16 mouse cellular contexts compared by ENCODE assay signal in the genomic region with DNA sequence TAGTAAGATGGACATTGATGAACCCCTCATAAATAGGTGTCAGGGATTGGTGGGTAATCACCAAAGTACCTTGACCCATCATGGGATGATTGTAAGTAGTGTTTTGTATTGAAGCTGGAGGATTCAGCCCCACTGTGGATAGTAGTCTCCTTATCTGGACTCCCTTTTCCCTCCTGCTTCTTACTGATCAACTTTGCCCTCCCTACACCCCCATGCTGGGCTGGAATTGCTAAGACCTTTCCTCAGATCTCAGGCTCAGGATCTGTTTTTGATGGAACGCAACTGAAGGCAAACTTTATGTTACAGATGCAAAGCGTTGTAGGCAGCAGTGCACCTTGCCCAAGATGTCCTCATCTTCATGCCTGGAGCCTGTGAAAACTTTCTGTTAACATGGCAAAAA.
"Had no signal": no experiment of that assay in that cellular context is flagged by ENCODE, and none has a peak within 500 bp of the region (broad histone marks: within the 10 kb centered on the region; RNA-seq: fewer than 3 reads in every experiment).

No protein-coding gene starts in this region.

- H3K9ac ChIP-seq: limb, embryonic 12.5 days; limb, embryonic 15.5 days; neural tube, embryonic 13.5 days had no signal

- H3K27me3 ChIP-seq: limb, embryonic 12.5 days; limb, embryonic 15.5 days; neural tube, embryonic 13.5 days had no signal

- H3K4me3 ChIP-seq: left cerebral cortex, adult 2 months; limb, embryonic 12.5 days; limb, embryonic 15.5 days; neural tube, embryonic 13.5 days had no signal

- H3K4me1 ChIP-seq: limb, embryonic 12.5 days; limb, embryonic 15.5 days; neural tube, embryonic 13.5 days had no signal

- H3K4me2 ChIP-seq: limb, embryonic 12.5 days; limb, embryonic 15.5 days; midbrain, embryonic 11.5 days; neural tube, embryonic 13.5 days had no signal

- DNase-seq: kidney, adult 2 months; kidney, postnatal 25 days; layer of hippocampus, postnatal 36 days; lung, adult 2 months; lung, postnatal 14 days; lung, postnatal 4 days; midbrain, embryonic 14.5 days; thymus, adult 18-20 months; thymus, postnatal 36 days had no signal

- H3K9me3 ChIP-seq: limb, embryonic 12.5 days; limb, embryonic 15.5 days; neural tube, embryonic 13.5 days had no signal

- H3K36me3 ChIP-seq: limb, embryonic 12.5 days; limb, embryonic 15.5 days; neural tube, embryonic 13.5 days had no signal

- H3K27ac ChIP-seq: kidney, postnatal 0 days; left cerebral cortex, adult 2 months; limb, embryonic 12.5 days; limb, embryonic 15.5 days; neural tube, embryonic 13.5 days had no signal

- ATAC-seq: intestine, postnatal 0 days had no signal
